Mouse (Mus musculus) E14TG2a.4 (cell line): Measurements from ENCODE around the gene Dock8.

ENCODE experiments used
- CTCF ChIP-seq: conservative IDR thresholded peaks from 2 replicates; pipeline ENCODE4 v1.5.1; 2014; ENCODE audit warnings: low read length
- POU5F1 ChIP-seq: IDR thresholded peaks from 2 replicates; pipeline ENCODE4 v1.6.1; 2014; ENCODE audit warnings: low read length, borderline replicate concordance

- TF ChIP-seq CTCF (no peak), POU5F1 (no peak)
Measured at GRCm38 (mm10) chr19:25111591-25112233, 112.4 kb downstream of the Dock8 start.
